Mouse (Mus musculus) heart, adult 8-10 months (tissue): ENCODE results near the gene Kctd21. TPM values are rescaled to one million over a fixed set of nuclear protein-coding genes. Genes with fewer than 3 reads are reported as not detected.
A peak's percentile ranks its signal among the peaks of the same experiment; 100 is the strongest.

ENCODE experiments used
- DNase-seq: peaks from one replicate; pipeline ENCODE4 v3.0.0; 2022; ENCODE audit warnings: low spot score
- total RNA-seq, 4 experiments: library from RNA; stranded (reverse); gene quantifications; 2 replicates each; pipeline ENCODE4 v1.2.4; 2022

Gene Kctd21
- total RNA-seq, 4 experiments from 2014 or later: 3.0 to 5.0 (median 3.8) TPM

GRCm38 (mm10) chr7:97317706-97318105, 14.4 kb upstream of the Kctd21 start:
- no peak for DNase-seq

GRCm38 (mm10) chr7:97324342-97324741, 7.8 kb upstream of the Kctd21 start:
- no peak for DNase-seq

- DNase-seq: no peak
Observed at GRCm38 (mm10) chr7:97325156-97325985, 6.8 kb upstream of the Kctd21 start.

- DNase-seq: no peak
Observed at GRCm38 (mm10) chr7:97327376-97327775, 4.8 kb upstream of the Kctd21 start.

- no peak for DNase-seq
Observed at GRCm38 (mm10) chr7:97328891-97329588, 3.1 kb upstream of the Kctd21 start.

DNA sequence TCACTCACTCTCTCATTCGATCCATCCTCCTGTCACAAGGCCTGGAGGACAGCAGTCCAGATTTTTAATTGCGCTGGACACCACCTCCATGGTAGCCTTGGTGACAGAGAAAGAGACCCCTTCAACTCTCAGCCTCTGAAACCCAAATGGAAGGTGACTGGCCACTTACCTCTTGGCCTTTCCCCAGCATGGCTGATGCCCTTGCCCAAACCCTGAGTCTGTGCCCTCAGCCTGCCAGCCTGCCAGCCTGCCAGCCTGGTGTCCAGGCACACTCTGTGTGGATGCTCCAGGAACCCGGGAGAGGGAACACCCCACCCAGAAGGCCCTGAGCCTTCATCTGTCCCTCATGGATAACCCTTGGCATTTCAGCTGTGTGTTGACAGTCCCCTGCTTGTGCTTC, 2.5 kb upstream of the Kctd21 start:
- DNase-seq: no peak

DNA sequence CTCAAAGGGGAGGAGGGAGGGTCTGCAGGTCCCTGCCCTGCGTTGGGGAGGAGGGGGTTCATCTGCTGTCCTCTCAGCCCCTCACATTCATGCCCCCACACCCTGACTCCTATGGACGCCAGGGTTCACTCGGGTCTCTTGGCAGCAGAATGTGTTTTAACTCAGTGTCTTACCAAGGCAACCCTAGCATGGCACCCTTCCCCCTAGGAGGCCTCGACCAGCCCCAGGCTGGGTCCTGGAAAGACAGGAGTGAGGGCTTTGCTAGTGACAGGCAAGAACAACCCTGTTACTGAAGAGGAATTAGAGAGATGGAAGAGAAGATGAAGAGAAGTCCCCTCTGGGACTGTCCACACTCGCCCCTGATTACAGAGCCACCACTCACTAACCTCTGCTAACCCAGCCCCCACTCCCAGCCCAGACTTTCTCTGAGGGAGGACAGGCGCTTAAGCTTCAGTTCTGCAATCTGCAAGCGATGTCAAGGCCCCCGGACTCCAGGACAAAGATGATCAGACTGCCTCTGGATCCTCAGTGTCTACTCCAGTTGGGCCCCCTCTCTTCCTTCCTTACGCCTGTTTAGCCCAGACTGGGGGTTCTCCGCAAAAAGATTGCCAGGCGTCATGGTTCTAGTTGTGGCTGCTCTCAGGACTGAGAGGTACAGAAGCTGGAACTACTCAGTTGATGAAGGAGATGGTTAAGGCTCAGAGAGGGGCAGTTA, 1.0 kb upstream of the Kctd21 start:
- no peak for DNase-seq

- DNase-seq: no peak
Observed at GRCm38 (mm10) chr7:97332667-97333041, 527 bp downstream of the Kctd21 start.

GRCm38 (mm10) chr7:97333113-97333898, 1.2 kb downstream of the Kctd21 start:
- DNase-seq: no peak

DNA sequence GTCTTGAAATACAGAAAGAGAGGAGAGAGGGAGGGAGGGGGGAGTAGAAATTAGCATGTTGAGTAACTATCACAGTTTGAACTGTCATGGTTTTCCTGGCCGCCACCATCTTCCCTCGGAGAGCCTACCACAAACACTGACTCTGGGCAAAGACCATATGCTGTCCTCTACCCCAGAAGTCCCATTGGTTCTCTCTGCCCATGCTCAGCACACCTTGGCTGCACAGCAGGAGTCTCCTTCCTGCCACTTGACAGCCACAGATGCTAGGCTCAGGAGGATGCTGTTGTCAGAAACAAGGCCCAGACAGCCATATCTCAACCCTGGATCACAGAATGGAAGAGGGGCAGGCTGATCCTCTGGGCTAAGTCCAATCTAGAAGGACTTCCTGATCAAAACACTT, 2.3 kb downstream of the Kctd21 start:
- DNase-seq: no peak

DNA sequence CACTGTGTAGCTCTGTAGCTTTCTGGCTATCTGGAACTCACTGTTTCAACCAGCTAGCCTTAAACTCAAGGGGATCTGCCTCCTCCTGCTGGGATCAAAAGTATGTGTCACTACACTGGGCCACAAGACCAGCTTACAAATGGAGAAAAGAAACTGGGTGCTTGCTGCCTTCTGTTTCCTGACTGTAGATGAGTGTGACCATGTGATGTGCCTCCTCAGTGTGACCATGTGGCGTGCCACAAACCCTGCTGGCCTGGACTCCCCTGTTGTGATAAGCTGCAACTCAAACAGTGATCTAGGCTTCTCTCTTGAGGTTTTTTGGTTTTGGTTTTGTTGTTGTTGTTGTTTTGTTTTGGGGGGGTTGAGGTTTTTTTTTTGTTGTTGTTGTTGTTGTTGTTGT, 4.6 kb downstream of the Kctd21 start:
- DNase-seq: no peak

GRCm38 (mm10) chr7:97338593-97338992, 6.5 kb downstream of the Kctd21 start:
- no peak for DNase-seq

GRCm38 (mm10) chr7:97339623-97340022, 7.5 kb downstream of the Kctd21 start:
- no peak for DNase-seq

DNA sequence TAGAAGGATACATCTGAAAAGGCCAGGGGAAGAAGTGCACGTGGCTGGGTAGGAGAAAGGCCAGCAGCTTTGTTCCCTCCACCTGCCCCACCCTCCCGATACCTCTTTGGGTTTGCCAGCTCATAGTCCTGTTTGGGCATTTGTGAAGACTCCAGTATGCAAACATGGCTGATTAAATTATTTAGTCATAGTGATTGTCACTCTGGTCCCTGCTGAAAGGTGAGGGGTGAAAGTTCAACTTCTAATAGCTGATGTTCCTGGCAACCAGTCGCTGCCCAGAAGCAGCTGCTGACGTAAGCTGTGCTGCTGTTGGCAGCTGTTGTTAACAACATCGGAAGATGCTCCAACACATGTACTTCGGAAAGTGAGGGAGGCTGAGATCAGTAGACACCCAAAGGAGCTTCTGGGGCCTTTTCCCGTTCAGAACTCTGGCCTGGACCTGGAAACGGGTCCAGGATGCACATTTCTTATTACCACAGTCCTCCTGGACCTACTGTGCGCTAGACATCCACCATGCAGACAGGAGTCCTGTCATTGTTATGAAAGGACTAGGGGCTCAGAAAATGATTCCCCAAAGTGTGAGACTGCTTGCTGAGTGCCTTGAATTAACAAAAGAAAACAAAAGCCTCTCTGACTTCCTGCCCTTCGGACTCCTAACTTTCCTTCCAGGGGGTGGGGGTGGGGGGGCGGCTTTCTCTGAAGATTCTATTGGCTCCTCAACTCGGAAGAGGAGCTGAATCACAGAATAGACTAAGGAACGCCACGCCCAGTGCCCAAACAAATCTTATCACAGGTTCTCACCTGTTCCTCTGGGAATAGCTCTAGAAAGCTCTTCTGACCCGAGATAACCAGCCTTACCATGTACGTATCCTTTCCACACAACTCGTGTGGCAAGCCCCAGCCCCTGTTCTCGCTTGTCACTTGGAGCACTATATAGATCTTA, 9.1 kb downstream of the Kctd21 start:
- no peak for DNase-seq

- DNase-seq: no peak
Observed at GRCm38 (mm10) chr7:97342961-97343360, 10.8 kb downstream of the Kctd21 start.

- no peak for DNase-seq
Observed at GRCm38 (mm10) chr7:97344655-97345054, 12.5 kb downstream of the Kctd21 start.

GRCm38 (mm10) chr7:97345229-97345871, 13.2 kb downstream of the Kctd21 start:
- DNase-seq: peak; percentile 47

DNA sequence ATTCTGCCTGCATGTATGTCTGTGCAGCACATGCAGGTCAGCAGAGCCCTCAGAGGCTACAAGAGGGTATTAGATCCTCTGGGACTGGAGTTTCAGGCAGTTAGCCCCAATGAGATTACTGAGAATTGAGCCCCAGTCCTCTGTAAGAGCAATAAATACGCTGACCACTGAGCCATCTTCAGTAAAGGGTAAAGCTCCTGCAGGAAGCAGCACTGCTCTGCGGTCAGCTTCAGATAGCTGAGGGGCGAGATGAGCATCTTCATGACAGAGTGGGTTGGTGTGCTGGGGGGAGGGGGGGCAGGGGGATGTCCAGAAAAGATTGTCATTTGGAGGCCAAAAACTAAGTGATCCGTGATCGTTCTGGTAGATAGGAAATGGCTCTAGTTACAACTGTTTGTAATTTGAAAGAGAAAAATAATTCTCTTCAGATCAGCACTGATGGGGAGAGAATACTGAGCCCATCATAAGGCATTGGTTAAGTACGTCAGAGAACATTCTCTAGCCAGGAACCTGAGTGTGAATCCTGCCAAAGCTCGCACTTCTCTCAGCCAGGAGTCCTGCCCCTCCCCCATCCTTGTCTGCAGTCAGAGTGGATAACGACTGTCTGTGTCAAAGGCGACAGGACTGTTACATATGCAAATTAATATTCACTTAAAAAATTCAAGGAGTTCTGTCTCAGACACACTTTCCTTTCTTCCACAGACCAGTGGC, 14.1 kb downstream of the Kctd21 start:
- no peak for DNase-seq

- DNase-seq: no peak
Observed at GRCm38 (mm10) chr7:97346822-97347166, 14.7 kb downstream of the Kctd21 start.
